Mouse (Mus musculus) kidney, postnatal 25 days (tissue): ENCODE measurements around the gene Gm14781.
"Not testable (repeated sequence)": the region's sequence is repeated elsewhere in the genome, so short reads cannot be mapped to it uniquely, and the experiment has no call there.

Experiments
- DNase-seq, 2 experiments: peaks; one replicate each; pipeline ENCODE4 v3.0.0; 2021; ENCODE audit warnings: mixed read lengths in 2 of 2

Gene Gm14781

GRCm38 (mm10) chrX:91631894-91632293 is at the start of gene Gm14781:
Gene Gm14781 (plus strand): TSS chrX:91632194.
- not testable (repeated sequence) for DNase-seq

DNA sequence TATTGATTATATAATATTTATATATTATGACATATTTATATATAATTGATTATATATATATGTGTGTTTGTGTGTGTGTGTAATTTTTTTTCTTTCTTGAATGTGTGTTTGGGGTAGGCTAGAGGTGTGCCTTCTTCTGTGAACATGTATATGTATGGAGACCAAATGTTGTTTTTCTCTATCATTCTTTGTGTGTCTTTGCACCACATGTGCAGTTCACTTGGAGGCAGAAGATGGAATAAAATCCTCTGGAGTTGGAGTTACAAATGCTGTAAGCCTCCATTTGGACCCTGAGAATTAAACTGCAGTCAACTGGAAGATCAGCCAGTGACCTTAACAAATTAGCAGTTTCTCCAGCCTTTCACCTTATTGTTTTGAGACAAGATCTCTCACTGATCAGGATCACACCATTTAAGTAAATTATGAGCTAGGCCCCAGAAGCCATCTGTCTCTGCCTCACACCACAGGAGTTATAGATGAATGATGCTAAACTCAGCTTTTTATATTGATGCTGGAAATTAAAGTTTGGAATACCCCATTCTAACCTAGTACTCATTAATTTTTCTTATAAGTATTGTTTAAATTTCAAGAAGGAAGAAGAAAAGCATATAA is 23.1 kb downstream of the Gm14781 start:
- DNase-seq = not testable (repeated sequence)
